Mouse (Mus musculus) ZHBTc4 (cell line): ENCODE results near the gene Il6st.
"Not testable (repeated sequence)": the region's sequence is repeated elsewhere in the genome, so short reads cannot be mapped to it uniquely, and the experiment has no call there.

Experiments
- DNase-seq: peaks from one replicate; pipeline ENCODE4 v3.0.0-alpha.2; 2011; ENCODE audit warnings: low read depth, low spot score

The Il6st gene

GRCm38 (mm10) chr13:112463868-112464625, at the start of gene Il6st:
Gene Il6st, plus strand, starts transcription at chr13:112464070.
- peak; percentile 97 for DNase-seq

- peak; percentile 44 for DNase-seq
These were observed 48.0 kb upstream of the Il6st start for GRCm38 (mm10) chr13:112415896-112416295.

GRCm38 (mm10) chr13:112416410-112417162, 47.3 kb upstream of the Il6st start:
- DNase-seq, result peak; percentile 84

DNA sequence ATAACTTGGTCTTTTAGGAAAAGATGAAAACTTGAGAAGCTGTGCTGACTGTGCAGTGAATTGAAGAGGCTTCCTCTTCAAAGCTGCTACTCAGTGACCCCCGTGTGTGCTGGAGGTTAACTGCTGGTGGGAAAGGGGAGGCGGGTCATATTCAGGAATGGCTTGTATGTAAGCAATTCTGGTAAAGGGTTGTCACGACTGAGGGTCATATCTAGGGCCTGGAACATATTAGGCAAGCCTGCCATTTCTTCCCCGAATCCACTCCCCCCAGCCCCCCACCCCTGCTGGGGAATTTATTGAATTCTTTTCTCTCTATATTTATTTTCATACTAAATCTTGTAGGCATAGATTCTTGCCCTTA, 46.7 kb upstream of the Il6st start:
- DNase-seq, result peak; percentile 60

- DNase-seq, result no peak
These were observed 45.9 kb upstream of the Il6st start for GRCm38 (mm10) chr13:112417861-112418423.

GRCm38 (mm10) chr13:112418595-112418994, 45.3 kb upstream of the Il6st start:
- no peak for DNase-seq

DNA sequence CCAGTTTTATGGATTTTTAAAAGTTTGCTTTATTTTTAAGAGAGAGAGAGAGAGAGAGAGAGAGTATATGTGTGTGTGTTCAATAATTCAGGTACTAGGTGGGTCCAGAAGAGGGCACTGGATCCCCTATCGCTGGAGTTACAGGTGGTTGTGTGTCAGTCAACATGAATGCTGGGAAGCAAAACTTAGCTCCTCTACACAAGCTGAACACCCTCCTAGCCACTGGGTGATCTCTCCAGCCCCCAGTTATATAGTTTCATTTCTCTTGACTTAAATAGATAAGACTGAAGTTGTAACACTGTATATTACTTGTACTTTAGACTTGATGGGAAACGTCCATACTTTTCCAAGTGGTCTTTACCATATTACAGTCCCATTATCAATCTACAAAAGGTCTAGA, 39.7 kb upstream of the Il6st start:
- no peak for DNase-seq

DNA sequence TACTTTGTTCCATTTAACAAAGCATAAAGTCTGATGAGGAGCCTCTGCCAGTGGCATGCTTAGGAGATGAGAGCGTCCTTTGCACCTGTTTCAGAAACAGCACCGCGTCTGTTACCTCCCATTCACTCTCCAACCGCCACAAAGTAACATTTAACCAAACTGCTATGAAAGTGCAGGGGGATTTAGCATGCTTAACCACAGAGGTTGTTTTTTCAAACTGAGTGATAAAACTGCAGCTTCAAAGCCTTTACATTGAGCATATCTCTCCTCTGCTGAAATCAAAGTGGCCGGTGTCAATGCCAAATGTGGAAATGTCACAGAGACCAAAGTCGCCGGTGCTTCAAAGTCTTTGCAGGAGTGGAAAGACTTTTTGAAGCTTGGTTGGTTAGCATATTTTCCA, 39.2 kb upstream of the Il6st start:
- no peak for DNase-seq

DNA sequence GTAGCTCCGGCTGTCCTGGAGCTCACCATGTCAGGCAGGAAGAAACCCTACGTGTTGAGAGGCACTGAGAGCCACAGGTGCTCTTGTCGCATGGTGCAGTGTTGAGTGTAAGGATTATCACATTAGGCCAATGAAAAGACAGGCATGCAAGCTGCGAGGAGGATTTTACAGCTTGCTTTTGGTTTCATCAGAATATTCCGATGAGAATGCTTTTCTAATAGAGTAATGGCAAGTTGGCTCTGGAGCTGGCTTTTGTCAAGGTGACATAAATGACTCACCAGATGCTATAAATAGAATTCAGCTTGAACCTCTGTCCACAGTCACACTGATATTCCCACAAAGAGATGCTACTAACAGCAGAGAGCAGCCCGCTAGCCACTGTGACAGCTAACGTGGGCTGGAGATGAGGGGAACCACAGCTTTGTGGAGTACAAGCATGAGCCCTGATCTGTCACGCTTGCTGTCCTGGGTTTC, 38.7 kb upstream of the Il6st start:
- no peak for DNase-seq

DNA sequence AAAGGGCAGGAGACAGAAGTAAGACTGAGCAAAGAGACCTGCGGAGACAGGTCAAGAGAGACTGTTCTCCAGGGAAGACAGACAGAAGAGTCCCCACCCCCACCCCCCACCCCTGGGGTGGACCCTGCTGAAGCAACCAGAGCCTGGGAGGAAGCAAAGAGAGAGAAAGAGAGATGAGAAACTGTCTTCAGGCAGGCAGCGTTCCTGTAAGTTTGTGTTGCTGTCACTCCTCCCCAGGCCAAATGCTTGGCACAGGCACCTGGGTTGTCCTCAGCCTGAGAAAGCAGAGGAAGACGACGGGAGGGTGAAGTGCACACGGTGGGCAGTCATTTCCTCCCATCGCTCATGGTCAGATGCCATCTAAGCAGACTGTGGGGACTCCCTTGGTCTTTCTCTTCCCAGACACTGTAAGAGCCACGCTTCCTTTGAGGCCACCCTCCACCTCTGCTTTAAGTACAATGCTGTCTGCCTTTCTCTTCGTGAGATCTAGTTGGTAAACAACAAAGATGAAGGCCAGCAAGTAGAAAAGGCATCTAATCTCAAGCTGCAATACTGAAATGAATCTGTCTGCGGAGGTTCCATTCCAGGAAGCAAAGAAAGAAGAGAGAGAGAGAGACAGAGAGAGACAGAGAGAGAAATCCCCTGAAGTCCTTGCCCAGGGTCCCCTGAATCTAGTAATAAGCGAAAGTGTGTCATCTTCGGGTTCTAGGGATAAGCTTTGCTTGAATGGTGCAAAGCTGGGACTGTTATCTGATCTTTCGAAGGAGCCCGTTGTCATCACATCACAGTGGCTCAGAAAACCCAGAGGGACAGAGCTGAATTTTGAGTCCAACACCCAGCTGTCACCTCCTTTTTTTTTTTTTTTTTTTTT, 37.4 kb upstream of the Il6st start:
- no peak for DNase-seq

GRCm38 (mm10) chr13:112427136-112427470, 36.8 kb upstream of the Il6st start:
- DNase-seq, result not testable (repeated sequence)

DNA sequence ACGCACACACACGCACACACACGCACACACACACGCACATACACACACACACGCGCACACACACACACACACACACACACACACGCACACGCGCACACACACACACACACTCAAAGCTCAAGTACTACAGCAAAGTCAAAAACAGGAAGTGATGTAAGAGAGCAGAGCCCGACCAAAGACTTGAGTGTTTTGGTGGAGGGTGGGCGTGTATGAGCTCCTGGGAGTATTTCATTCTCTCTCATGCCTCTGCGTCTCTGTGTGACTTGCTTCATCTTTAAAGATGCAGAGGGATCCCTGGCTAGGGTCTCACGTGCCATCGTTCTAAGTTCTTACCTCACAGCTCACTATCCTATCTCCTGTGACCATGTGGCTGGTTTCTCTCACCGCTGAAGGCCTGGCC, 36.3 kb upstream of the Il6st start:
- peak; percentile 49 for DNase-seq

GRCm38 (mm10) chr13:112433271-112433670, 30.6 kb upstream of the Il6st start:
- DNase-seq, result no peak

- no peak for DNase-seq
These were observed 28.4 kb upstream of the Il6st start for GRCm38 (mm10) chr13:112435241-112436075.

DNA sequence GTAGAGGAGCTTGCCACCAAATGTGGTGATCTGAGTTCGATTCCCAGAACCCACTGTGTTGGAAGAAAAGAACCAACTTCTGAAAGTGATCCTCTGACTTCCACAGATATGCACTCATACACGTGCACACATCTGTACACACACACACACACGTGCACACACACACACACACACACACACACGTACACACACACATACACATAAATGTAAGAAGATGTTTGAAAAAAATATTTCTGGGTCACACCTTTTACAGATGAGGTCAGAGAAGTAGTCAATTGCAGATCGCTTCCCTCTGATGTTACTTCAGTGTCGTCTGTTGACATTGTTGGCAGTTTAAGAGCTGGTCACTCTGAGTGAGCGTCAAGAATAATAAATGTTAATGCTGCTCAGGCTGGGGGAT, 27.6 kb upstream of the Il6st start:
- no peak for DNase-seq

- DNase-seq, result no peak
These were observed 25.6 kb upstream of the Il6st start for GRCm38 (mm10) chr13:112438001-112438868.

- peak; percentile 71 for DNase-seq
These were observed 24.6 kb upstream of the Il6st start for GRCm38 (mm10) chr13:112439105-112439818.

- DNase-seq, result peak; percentile 97
These were observed 23.9 kb upstream of the Il6st start for GRCm38 (mm10) chr13:112439917-112440361.

GRCm38 (mm10) chr13:112440668-112441067, 23.2 kb upstream of the Il6st start:
- DNase-seq, result peak; percentile 92
